Mouse (Mus musculus): ENCODE data around the gene Nudt13.
"Not testable (repeated sequence)": the region's sequence is repeated elsewhere in the genome, so short reads cannot be mapped to it uniquely, and the experiment has no call there.

Gene Nudt13

DNA sequence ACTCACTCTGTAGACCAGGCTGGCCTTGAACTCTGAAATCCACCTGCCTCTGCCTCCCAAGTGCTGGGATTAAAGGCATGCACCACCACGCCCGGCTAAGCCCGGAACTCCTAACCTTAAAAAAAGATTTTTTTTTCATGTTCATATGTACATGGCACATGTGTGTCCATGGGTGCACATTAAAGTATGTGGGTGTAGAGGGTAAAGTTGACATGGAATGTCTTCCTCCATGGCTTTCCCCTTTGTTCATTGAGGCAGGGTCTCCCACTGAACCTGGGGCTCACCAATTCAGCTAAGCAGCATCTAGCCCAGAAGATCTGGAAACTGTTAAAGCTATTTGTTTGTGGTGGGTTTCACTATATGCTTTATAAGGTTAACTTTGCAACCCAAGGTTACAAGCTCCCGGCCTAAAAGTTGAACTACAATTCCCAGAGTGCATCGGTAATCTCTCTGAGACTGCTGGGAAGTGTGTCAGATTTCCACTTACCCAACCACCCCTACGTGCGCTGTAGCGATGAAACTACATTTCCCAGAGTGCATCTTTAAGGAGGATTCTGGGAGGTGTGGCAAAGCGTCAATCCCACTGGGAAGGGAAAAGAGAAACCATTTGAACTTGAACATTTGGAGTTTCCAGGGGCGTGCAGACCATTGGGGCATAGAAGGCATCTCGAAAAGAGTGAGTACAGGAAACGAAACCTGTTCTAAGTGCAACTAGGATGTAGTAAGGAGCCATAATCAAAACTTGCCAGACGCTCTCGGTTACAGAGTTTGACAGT lies at the start of gene Nudt13:
Gene Nudt13 (plus strand): TSS at position 581 of the 776 bp plus-strand sequence.
- DNase-seq (ENCODE audit: low spot score), result peak; percentile 88

DNA sequence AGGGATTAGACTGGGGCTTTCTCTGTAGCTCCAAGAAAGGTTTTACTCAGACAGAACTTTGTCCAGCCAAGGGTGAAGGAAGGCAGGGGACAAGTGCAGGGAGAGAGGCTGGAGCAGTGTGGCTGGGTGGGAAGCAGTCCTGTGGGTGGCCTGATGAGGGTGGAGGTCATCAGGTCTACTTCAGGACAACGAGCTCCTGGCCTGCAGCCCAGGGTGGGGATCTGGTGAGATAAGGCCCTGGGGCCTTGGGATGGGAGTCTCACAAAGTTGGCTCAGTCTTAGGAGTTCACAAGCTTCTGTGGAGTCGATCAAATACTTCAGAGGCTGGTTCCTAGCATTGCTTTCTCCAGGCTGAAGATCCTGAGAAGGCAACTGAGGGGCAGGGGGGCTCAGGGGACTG lies 49.2 kb upstream of the Nudt13 start:
- peak; percentile 48 for DNase-seq (ENCODE audit: low spot score)

DNA sequence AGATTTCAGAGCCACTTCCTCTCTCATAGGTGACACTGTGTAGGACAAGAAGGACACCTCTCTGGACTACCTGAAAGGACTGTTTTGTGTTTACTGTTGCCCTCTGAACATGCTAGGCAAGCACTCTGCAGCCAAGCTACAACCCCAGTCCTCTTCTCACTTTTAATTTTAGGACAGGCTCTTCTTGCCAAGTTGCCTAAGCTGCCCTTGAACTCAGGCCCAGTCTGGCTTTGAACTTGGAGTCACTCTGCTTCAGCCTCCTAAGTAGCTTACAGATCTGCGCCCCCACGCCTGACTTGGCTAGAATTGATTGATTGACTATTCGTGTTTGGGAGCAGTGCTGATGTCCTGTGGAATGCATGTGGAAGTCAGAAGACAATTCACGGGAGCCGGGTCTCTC lies 48.6 kb upstream of the Nudt13 start:
- no peak for DNase-seq (ENCODE audit: low spot score)

DNA sequence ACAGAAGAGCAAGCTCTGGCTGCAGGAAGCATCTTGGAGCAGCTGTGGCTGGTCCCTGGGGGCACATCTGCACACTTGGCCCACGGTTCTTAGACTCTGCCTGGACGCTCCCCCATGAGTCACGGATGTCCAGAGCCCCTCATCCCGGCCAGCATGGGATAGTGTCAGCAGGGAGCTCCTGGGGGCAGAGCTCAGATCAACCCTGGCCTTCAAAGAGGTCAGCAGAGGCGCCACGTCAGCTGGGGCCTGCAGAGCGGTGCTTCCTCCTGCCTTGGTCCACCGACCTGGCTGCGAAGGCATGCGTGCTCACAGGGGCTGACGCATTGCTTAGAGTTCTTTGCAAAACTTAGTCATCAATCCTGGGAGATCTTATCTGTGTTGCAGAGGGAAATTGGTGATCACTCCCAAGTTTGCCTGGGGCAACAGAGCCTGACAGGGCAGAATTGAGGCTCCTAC lies 47.7 kb upstream of the Nudt13 start:
- DNase-seq (ENCODE audit: low spot score), result peak; percentile 28

DNA sequence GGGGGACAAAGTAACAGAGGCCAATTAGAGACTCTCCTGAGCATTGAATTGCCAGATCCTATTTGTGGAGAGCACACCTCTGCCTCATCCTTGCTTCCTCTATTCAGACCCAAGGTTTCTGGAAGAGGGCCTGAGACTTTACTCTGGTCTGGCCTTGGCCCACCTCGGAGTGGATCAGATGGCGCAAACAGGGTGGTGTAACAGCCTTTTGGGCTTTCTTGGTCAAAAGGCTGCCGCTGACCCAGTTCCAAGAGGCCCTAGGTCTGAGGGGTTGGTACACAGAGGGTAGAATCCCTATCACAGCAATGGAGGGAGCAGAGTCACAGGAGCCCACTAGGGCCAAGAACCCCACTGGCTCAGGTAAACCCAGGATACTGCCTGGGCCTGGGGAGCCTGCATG lies 46.5 kb upstream of the Nudt13 start:
- DNase-seq (ENCODE audit: low spot score), result no peak

DNA sequence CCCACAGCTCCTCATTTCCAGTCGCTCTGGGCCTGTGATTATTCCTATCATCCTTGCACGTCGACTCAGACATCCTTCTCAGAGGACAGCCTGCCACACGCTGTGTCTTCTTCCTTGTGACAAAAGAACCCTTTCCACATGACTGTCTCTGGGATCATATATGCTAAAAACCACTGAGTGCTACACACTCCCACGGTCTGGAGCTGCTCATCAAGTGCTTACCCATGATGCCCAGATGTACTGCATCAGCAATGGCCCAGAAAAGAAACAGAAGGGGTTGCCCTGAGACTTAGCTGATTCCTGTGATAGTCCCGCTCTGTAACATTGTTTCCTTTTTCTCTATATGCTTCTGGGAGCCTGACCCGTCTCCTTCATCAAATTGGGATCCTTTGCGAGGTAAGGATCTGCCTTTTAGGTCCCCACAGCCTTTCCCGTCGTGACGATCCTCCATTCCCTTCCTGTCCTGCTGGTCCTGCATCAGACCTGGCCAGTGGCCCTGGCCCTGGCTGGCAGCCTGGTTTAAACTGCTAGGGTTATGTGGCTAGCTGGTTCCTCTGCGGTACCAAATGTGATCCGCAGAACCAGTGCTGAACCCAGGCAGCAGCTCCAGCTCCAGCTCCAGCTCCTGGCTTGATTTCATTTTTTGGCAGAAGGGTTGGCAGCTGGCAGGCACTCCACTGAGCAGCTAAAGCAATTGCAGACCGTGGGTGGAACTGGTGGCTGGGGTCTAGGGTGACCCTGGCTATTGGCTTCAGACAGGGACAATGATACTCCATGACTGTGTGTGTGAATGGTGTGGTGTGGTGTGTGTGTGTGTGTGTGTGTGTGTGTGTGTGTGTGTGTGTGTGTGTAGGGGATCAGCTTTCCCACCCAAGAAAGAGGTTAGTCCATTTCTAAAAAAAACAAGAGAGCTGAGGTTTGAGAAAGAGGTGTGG lies 44.0 kb upstream of the Nudt13 start:
- DNase-seq (ENCODE audit: low spot score), result no peak

DNA sequence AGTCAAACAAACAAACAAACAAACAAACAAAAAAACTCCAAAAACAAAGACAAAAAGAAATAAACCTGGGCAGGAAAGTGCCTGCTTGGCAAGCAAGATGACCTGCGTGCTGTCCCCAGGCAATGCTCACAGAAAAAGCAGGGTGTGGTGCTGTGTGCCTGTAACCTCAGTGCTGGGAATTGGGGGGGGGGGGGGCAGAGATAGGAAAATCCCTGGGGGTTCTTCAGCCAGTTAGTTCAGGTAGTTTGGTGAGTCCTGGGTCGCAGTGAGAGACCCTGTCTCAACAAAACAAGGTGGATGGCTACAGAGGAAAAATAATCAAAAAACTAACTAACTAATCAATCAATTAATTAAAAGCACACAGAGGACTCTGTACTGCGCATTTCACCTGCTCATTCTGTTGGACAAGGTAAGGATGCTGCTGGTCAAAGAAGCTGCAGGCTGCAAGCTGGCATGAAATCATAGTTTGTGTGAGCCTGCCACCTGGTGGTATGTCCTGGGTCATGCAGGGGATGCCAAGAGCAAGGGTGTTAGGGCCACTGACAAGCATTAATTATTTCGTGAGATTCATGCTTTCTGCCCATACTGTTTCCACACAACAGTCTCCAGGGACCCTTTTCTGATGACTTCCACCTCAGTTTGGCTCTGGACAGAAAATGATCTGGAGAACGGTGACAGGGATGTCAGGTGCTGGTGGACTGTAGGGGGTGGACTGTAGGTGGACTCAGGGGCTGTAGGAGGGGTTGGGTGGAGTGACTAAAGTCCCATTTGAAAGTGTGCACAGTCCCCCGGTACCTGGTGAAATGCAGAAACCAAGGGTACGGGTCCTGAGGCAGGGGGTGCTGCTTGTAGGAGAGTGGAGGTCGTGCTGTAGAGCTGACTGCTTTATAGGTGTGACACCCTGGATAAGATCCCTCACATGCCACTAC lies 36.0 kb upstream of the Nudt13 start:
- peak; percentile 64 for DNase-seq (ENCODE audit: low spot score)

DNA sequence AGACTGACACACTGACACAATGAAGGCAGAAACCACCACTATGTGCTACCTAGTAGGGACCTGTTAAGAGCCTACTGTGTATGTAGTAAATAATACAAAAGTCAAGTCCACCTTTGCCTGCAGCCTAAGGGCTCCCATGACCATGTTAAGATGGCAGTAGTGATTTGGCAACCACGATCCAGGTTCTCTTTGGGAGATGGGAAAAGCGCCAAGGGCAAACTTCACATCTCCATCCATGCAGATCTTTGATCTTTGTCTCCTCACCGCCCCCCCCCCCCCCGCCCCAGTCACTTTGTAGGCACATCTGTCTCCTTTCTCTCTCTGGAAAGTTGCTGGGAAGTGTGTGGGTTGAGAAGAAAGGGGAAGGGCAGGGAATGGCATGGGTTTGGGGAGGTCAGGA lies 32.2 kb upstream of the Nudt13 start:
- DNase-seq (ENCODE audit: low spot score), result no peak

DNA sequence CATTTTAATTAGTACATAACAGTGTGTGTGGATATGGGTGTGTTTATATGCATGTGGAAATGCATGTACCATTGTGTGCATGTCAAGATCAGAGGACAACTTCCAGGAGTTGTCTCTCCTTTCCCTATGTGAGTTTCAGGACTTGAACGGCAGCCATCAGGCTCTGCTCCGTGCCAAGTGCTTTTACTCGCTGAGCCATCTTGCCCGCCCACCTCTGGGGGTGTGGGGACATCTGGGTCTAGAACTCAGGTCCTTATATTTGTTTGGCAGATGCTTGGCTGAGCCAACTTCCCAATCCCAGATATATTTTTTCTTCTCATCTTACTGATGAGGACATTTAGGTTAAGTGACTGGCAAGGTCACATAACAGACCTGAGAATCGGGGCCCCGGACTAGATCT lies 26.1 kb upstream of the Nudt13 start:
- no peak for DNase-seq (ENCODE audit: low spot score)

DNA sequence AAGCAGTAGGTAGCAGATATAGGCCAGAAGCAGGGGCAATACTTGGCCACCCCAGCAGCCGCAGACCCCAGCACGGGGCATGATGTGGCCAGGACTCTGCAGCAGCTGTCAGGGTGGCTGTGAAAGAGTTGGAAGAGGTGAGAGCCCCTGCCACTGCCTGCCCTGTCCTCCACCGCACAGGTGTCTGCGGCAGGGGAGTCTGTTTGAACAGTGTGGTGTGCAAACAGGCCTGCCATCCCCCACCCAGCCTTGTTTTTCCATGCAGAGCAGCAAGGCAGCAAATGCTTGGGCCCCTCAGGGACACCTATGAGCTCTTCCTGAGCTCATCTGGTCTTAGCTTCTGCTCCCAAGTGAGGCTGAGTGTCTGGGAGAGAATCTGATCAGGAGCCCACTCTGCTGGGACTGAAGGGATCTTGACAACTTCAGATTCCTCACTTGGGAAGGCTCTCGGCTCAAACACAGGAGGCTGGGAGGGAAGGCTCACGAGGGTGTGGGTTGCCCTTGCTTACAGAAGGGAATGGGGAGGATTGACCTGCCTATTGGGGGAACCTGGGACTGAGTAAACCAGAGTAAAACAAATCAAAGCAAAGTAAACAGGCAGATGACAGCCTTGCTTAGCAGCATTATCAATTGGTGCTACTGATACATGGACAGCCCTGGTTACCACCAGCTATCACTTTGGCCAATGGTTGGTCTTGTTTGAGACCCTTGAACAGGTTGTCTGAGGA lies 25.3 kb upstream of the Nudt13 start, which contains the start of gene Kcnk16:
Gene Kcnk16 (minus strand): TSS at position 118 of the 728 bp plus-strand sequence.
- no peak for DNase-seq (ENCODE audit: low spot score)

DNA sequence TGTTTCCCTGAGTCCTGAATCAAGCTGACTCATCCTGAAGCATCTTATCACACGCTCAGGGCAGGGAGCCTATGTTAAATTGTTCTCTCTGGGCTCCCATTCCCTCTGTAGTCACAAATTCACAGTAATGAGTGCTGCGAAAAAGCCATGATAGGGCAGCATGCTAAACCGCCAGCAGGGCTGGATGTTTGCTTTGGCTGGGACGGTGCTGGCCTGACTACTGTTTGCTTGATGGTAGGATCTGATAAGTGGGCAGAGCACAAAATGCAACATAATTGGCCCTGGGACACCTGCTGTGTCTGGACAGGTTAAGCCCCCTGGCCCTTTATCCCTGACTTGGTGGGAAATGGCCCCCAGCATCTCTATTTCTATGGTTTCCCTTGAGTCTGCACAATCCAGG lies 3.1 kb upstream of the Nudt13 start:
- DNase-seq (ENCODE audit: low spot score), result no peak

DNA sequence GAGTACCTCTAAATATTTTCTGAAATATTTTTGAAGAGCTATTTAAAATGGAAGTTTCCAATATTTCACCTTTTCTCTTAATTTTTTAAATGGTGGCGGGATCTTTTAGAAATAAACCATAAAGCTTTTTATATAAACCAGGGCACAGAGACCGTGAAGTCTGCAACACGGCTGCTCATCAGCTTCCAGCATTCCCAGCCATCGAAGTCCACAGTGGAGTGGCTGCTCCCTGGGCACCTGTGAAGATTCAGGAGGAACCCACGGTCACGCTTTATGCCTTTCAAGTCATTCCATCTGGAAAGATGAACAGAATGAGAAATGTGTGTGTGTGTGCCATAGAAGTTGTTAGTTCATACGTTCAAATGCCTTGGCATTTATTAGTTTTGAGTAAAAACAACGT lies 450 bp downstream of the Nudt13 start:
- no peak for DNase-seq (ENCODE audit: low spot score)

DNA sequence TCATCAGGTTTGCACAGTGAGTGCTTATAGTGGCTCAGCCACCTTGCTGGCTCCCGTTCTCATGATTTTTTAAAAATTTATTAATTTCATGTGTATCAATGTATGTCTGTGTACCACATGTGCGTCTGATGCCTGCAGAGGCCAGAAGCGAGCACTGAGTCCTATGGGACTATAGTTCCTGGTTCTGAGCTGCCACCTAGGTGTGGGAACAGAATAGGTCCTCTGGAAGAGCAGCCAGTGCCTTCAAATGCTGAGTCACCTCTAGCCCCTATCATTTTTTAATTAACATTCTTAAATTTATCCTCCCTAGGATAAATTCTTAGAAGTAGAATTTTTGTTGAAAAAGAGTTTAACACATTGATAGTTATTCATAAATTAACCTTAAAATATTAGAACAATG lies 3.1 kb downstream of the Nudt13 start:
- DNase-seq (ENCODE audit: low spot score), result no peak

DNA sequence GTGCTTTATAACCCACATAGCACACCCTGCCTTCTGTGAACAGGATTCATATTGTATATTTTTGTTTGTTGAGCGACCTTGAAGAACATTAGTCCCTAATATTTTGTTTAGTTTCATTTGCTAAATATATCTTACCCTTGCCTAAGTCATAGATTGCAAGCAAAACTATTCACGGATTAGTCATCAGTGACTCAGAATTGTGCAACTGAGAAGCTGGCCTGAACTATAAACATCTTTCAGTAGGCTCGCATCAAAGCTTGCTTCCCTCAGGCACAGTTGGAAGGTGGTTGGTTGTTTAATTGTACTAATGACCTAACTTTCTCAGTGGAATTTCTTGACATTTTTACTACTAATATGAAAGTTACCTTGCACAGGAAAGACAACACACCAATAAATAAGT lies 3.6 kb downstream of the Nudt13 start:
- no peak for DNase-seq (ENCODE audit: low spot score)

DNA sequence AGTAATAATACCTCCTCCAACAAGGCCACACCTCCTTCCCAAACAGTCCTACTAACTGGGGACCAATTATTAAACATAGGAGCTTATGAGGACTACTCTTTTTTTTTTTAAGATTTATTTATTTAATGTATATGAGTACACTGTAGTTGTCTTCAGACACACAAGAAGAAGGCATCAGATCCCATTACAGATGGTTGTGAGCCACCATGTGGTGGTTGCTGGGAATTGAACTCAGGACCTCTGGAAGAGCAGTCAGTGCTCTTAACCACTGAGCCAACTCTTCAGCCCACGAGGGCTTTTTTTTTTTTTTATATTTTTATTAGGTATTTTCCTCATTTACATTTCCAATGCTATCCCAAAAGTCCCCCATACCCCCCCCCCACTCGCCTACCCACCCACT lies 10.6 kb downstream of the Nudt13 start:
- not testable (repeated sequence) for DNase-seq (ENCODE audit: low spot score)

DNA sequence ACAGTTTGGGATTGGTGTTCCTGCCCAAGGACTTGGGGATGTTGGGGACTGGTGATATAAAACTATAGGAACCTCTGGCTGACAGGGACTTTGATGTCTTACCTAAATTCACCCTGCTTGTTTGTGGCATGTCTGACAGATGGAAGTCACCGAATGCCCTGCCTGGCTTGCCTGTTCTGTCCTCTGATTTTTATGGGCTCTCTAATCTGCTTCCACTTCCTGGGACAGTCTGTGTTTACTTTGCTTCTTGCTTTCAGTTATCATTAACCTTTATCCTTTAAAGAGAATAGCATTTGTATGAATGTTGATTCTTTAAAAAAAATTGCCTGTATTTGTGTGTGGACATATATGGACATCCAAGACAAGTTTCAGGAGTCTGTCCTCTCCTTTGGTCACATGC lies 20.6 kb downstream of the Nudt13 start:
- DNase-seq (ENCODE audit: low spot score), result no peak

DNA sequence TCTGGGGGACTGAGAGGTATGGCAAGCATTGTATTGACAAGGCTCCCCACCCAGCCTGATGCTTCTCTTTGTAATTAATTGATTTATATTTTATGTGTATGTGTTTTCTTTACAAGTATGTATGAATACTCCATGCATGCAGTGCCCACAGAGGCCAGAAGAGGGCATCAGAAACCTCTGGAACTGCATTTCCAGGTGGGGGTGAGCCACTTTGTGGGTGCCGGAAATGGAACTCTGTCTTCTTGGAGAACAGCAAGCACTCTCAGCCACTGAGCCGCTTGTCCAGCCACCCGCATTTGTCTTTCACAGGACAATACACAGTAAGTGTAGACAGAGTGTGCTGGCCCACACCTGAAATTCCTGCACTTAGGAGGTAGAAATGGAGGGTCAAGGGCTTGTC lies 24.9 kb downstream of the Nudt13 start:
- DNase-seq (ENCODE audit: low spot score), result no peak

DNA sequence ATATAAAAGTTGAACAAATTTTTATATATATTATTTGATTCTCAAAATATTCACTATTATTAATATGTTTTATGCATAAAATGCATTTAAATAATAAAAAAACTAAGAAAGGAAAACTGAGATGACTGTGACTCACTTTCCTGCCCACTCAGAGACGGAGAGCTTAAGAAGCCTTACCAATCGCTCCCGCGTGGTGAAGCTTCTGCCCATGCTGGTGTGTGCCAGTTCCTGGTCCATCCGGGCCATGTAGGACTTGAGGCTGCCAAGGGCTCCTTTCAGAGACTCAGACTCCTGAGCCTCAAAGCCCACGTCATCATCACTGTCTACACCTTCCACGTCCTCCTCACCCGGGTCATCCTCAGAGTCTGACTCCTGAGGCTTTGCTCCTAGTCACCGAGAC lies 29.7 kb downstream of the Nudt13 start:
- no peak for DNase-seq (ENCODE audit: low spot score)

DNA sequence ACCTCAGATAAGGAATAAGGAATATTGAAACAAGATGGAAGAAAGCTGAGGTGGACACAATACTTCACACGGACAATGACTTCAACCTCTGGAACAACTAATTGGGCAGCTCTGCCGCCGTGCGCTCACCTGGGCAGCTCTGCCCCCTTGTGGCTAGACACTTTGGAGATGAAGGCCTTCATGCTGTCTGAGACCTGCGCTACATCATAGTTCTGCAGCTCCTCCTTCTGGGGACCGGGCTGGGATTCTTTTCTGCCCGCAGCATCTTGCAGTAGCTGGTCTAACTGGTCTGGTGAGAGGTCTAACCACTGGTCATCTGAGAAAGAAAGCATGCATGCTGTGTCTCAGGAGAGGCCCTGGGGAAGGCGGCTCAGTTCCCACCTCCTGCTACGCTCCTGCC lies 34.0 kb downstream of the Nudt13 start:
- no peak for DNase-seq (ENCODE audit: low spot score)

DNA sequence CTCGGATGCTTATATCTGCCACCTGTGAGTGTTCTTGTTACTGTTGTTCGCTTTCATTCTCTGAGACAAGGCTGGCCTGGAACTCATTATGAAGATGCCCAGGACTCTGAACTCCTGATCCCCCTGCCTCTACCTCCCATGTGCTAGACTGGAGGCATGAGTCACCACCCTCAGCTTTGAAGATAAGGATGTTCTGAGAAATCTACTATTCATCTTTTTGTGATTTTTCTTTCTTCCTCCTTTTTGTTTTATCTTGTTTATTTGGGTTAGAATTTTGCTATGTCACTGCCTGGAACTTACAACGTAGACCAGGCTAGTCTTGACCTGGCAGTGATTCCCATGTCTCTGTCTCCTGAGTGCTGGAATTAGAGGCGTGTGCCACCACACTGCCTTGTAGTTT lies 36.8 kb downstream of the Nudt13 start:
- DNase-seq (ENCODE audit: low spot score), result no peak

DNA sequence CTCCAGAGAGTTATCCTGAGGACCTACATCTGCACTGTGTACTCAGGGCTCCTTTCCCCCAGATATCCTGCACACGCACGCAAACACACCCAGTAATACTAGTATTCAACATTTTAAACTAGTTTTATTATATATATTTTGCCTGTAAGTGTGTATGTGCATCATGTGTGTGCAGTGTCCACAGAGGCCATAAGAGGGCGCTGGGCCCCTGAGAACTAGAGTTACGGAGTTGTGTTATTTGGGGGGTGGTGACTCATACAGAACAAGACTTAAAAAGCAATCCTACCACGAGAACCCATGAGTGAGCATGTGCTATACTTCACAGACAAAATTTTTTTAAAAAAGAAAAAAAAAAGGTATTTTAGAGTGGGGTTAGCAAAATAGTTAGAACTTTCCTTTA lies 44.9 kb downstream of the Nudt13 start:
- no peak for DNase-seq (ENCODE audit: low spot score)

Data from testis, postnatal 14 days (tissue).